Mouse (Mus musculus) layer of hippocampus, postnatal 36 days (tissue): Measurements from ENCODE around the gene Fer1l4. TPM values are rescaled to one million over a fixed set of nuclear protein-coding genes. Genes with fewer than 3 reads are reported as not detected.

Experiments used
- DNase-seq, 2 experiments: peaks; one replicate each; pipeline ENCODE4 v3.0.0; 2022
- total RNA-seq, 2 experiments: library from RNA; stranded (reverse); gene quantifications; 2 replicates each; pipeline ENCODE4 v1.2.3; 2021

The Fer1l4 gene
- total RNA-seq, result not detected

DNA sequence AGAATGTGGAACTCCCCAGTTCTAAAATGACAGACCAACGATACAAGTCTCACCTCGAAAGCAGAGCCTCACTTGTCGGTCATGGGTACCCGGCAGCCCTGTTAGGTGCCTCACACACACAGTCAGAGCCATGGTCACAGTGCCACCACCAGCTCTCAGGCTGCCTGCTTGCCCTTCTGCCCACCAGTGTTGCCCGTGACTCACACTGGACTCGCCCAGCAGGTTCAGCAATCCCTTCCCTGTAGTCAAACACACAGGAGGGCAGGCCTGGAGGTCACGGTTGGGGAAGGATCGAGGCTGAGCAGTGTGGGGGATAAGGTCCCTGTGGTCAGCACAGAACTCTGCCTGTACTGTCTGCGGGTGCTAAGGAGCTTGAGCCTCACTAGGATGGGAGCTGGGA lies at the start of gene Fer1l4:
Gene Fer1l4 (minus strand): TSS at position 132 of the 400 bp plus-strand sequence.
- DNase-seq, result no peak

GRCm38 (mm10) chr2:156091926-156092325 lies 39.2 kb upstream of the Fer1l4 start:
- DNase-seq, result no peak

- no peak for DNase-seq
Measured at GRCm38 (mm10) chr2:156089799-156090198, 37.1 kb upstream of the Fer1l4 start.

- DNase-seq, result no peak
Measured at GRCm38 (mm10) chr2:156087391-156088110, 34.8 kb upstream of the Fer1l4 start.

DNA sequence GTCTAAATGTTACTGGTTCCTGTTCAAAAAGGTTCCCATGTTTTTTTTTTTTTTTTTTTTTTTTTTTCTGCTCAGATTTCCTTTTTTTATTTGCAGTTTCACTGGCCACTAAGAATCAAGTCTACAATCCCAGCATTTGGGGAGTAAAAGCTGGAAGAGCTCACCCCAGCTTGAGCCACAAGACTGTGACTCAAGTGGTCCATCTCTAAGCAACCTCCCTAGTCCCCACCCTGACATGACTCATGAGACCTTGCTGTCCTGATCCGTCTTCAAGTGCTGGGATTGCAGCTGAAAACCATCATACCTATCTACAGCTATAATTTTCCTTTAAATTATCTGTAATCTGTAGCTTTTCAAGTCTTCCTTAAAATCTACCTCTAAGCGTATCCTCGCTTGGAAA lies 31.8 kb upstream of the Fer1l4 start:
- DNase-seq, result no peak

- DNase-seq, result no peak
Measured at GRCm38 (mm10) chr2:156080391-156080790, 27.6 kb upstream of the Fer1l4 start.

DNA sequence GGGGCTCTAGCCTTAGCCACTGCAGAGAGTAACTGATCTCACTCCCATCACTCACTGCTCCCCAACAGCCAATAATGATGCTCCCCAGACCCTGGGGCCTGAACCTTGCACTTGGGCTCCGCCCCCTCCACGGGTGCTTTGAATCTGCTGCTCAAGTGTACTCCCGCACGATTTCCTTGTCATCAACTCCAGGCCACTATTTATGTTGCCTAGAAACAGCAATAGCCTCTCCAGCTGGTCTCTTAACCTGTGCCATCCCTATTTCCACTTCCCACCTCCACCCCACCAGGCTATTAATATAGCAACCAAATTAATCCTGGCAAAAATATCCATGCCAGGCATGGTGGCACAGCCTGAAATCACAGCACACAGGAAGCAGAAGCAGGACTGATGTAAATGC lies 26.9 kb upstream of the Fer1l4 start:
- DNase-seq, result no peak

GRCm38 (mm10) chr2:156079183-156079560 lies 26.4 kb upstream of the Fer1l4 start:
- DNase-seq, result no peak

DNA sequence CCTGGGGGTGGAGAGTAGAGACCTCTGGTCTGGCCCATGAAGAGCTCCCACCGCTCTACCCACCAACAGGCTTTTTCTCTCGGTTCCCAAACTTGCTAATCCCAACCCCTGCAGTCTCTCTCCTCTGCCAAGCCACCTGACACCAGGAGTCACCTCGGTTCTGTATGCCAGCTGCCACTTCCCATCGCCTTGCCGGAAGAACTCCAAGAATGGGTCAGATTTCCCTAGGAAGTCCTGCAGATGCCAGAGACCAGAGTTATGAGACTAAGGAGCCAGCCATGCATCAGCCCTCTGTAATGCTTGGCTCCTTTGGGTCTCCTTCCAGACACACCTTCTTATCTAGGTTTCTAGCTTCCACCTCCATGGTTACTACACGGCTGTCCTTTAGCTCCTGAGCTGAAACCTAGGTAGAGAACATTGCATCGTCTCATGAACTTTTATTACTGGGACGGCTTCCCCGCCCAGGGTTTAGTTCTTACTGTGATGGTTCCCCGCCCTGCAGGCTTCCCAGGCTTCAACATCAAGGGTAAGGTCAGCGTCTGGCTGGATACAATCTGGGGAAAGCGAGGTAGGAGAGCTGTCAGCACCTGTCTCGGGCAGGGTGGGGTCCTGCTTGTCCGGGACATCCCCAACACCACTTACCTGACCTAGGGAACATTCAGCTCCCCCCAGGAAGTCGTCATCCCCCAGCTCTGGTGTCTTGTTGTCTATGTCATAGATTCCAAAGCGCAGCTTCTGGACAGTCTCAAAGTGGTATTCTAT lies 25.9 kb upstream of the Fer1l4 start:
- no peak for DNase-seq

DNA sequence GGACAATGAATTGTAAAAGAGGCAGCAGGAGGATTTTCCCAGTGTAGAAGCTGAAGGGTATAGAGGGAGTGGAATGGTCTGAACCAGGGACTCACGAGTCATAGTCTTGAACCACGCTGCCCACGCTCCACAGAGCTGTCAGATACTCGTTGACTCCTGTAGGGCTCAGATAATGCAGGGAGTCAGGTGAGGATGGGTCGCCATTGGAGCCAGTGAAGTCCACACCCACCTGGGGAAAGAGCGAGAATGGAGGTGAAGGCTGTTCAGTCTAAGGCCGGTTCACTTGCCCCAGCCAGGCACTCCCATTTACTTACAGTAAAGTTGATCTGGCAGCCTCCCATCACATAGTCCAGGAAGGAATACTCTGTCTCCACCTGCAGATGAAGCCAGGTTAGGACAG lies 24.7 kb upstream of the Fer1l4 start:
- no peak for DNase-seq

- DNase-seq, result no peak
Measured at GRCm38 (mm10) chr2:156073725-156074124, 21.0 kb upstream of the Fer1l4 start.

DNA sequence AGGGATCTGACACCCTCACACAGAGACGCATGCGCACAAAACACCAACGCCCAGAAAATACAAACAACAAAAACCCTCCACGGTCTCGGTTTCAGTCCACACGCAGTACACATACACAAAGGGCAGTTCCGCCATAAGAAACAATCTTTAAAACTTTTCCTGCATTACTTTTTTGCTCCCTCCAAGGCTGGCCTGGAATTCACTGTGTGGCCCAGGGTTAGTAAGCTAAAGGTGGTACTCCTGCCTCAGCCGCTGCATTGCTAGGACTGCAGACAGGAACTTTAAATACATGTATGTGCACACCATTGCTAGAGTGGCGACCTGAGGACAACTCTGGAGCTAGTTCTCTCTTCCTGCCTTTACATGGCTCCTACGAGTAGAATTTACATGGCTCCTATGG lies 18.5 kb upstream of the Fer1l4 start:
- no peak for DNase-seq

DNA sequence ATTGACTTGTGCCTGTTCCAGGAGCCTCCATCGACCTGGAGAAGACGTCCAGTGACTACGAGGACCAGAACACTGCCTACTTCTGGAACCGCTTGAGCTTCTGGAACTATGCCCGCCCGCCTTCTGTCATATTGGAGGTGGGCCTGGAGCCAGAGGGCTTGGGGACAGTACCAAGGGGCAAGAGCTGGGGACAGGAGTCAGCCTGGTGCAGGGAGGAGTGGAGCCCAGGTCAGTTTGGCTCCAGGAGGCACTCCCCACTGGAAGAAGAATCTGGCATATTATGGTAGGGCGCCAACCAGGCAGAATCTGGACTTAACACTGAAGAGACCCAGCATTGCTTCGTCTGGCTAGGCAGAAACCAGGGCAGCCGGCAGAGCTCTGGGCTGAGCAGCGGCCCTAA lies 15.2 kb upstream of the Fer1l4 start:
- DNase-seq, result no peak

GRCm38 (mm10) chr2:156066126-156066525 lies 13.4 kb upstream of the Fer1l4 start:
- DNase-seq, result no peak

GRCm38 (mm10) chr2:156065099-156066041 lies 12.6 kb upstream of the Fer1l4 start, which contains the start of gene Spag4:
Gene Spag4, plus strand, starts transcription at chr2:156065175.
- DNase-seq, result peak; percentile 50 to 56

- DNase-seq, result no peak
Measured at GRCm38 (mm10) chr2:156047929-156048328, 4.8 kb downstream of the Fer1l4 start.

- no peak for DNase-seq
Measured at GRCm38 (mm10) chr2:156042903-156043302, 9.8 kb downstream of the Fer1l4 start.

GRCm38 (mm10) chr2:156039390-156039789 lies 13.4 kb downstream of the Fer1l4 start:
- no peak for DNase-seq

DNA sequence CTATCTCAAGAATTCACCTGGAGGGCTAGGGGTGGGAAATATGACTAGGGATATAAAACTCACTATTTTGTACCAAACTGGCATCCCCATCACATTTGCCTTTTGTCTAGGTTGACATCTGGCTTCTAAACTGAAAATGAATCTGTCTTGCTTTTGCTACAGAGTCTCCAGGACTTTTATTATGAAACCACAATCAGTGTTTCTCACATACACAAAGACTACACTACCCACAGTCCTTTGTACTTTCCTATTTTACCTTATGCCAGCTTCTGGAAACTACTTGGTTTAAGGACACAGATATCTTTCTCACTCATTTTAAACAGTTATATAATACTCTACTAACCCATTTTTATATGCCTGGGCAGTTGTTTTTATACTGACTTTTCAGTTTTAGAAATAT lies 27.3 kb downstream of the Fer1l4 start:
- DNase-seq, result no peak

DNA sequence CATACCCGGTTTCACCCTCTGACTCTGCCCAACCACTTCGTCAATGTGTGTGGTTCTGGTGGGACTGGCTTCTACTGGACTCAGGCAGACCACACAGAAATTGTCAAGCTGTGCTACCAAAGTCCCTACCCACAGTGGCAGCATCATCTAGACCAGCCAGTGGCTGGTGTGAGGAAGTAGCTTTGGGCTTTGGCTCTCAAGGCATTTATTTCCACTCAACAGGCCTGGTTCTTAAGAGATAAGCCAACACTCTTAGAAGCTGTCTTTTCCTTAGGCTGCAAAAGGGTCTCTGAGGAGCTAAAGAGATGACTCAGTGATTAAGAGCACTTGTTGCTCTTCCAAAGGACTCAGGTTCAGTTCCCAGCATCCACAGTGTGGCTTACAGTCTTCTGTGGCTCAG lies 31.0 kb downstream of the Fer1l4 start:
- no peak for DNase-seq

DNA sequence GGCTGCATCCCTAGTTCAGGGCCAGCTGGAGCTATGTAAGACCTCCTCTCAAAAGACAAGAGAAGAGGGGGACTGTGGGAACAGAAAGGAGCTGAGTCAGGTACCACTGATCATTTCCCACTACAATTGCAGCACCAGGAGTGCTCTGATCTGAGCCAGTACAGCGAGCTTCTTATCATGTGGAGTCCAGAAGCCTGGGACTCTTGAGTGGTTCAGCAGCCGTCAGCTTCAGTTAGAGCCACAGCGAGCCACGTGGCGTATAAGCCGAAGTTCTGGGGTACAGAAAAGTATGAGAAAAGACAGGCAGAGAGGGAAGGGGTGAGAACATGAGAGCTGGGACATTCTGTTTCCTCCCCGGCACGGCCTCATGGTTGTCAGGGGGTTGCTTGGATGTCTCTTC lies 31.5 kb downstream of the Fer1l4 start:
- no peak for DNase-seq

DNA sequence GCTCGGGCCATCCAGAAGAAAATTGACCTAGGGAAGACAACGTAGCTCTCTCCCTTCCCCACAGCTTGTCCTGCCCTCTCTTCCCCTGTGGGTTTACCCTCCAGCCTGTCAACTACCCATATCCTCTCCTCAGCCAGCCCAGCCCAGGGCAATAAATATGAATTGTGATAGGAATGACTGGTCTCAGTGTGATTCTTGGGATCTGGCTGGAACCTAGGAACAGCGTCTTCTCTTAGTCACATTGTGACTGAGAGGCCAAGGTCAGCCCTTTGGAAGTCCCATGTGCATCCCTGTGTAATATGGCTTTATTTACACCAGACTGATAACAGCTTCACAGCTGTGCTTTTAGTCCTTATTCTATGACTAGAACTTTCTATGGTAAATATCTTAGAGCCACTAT lies 34.6 kb downstream of the Fer1l4 start:
- DNase-seq, result no peak
